Mouse (Mus musculus): ENCODE data around the gene Kif3a. TPM values are rescaled to one million over a fixed set of nuclear protein-coding genes. Genes with fewer than 3 reads are reported as not detected.

The Kif3a gene
- 10 to 100 TPM; 24.2 to 26.5 TPM for total RNA-seq (2021)
- long read RNA-seq, experiment 1, transcript Kif3a-201 (17 exons, 2,290 nt), result major isoform, 5 of 22 reads
- long read RNA-seq, experiment 1, partial matches to known transcripts, result 16 of 22 reads
- long read RNA-seq, experiment 1, other reads (novel, unspliced or antisense), result 1 of 22 reads
- long read RNA-seq, experiment 2, transcript Kif3a-201 (17 exons, 2,290 nt), result major isoform, 19 of 24 reads
- long read RNA-seq, experiment 2, partial matches to known transcripts, result 3 of 24 reads
- long read RNA-seq, experiment 2, other reads (novel, unspliced or antisense), result 2 of 24 reads

DNA sequence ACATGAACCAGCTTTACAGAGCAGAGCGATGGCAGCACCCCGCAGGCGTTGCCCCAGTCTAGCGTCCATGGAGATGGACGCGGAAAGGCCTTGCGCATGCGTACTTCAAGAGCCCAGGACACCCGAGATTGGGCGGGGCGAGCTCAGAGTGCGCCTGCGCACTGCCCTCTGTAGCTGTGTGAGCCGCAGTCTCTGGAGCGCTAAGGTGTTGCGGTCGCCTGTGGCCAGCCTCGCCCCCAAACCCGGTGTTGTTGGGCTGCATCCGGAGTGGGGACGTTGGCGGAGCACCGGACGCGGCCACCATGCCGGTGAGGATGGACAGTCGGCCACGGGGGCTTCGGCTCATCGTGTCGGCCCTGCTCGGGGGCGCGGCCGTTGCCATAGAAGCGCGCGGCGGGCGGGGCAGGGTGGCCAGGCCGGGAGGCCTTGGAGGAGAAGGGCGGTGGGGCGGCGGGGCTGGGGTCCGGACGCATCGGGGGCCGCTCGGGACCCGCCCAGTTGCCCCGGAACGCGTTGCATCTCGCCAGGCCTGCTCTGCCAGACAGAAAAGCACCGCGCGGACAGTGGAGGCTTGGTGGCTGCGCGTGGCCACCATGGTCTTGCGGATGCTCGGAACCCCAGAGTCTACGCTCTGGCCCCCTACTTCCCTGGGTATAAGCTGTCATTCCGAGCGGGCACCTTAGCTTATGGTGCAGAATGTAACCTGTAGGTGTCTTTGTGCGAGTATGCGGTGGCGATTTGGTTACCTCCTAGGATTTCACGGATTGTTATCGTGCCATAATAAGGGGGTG lies at the start of gene Kif3a:
Gene Kif3a, plus strand, starts transcription at position 156 of the 791 bp plus-strand sequence.
- DNase-seq, result peak; percentile 95

DNA sequence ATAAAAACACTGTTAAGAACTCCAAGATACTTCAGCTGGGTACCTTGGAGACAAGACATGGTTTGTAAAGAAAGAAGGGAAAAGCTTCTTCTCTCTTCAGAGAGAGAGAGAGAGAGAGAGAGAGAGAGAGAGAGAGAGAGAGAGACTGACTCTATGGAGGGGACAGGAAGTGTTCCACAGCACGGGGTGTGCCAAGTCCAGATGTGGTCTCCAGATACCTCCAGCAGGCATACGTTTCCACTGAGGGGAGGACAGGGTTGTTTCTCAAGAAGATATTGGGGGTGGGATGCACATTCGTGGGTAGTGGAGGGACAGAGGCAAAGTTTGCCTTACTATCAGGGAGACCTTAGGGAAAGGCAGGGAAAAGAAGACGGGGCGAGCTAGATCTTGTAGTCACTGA lies 48.4 kb upstream of the Kif3a start:
- no peak for DNase-seq

DNA sequence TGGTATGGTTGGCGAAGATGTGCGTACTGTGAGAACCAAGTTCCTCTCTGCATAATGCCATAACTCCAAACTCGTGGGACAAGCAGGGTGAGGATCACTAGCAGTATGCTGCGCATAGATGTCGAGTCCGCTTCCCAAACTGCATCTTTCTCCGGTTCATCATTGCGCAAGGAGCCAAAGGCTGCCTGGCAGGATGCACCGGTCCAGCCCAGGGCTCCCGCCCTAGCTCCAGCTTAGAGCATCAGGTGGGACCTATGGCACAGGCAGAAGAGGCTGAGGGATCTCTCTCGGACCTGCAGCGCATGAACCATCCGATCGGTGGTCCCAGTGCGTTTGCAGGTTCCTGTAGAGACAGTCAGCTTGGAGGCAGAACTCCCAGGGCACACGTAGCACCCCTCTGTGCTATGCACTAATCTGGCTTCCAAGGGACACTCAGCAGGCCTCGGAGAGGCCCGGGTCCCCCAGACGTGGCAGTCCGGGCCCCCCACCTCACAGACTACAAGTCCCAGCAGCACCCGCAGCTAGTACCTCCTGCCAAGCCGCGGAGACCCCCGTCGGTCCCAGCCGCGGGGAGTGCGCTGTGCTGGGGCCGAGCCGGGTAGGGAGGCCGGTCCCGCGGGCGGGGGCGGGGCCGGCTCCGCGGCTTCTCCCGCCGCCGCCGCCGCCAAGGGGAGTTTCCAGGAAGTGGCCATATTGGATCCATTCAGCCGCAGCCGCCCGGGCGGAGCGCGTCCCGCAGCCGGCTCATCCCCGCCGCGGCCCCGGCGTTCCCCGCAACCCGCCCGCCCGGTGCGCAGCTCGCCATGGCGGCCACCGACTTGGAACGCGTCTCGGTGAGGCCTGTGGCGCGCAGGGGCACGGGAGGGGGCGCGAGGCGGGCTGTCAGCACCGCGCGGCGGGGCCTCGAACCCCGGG lies 47.7 kb upstream of the Kif3a start, which contains the start of gene Sept8:
Gene Sept8, plus strand, starts transcription at position 51 of the 915 bp plus-strand sequence.
- peak; percentile 76 for DNase-seq

DNA sequence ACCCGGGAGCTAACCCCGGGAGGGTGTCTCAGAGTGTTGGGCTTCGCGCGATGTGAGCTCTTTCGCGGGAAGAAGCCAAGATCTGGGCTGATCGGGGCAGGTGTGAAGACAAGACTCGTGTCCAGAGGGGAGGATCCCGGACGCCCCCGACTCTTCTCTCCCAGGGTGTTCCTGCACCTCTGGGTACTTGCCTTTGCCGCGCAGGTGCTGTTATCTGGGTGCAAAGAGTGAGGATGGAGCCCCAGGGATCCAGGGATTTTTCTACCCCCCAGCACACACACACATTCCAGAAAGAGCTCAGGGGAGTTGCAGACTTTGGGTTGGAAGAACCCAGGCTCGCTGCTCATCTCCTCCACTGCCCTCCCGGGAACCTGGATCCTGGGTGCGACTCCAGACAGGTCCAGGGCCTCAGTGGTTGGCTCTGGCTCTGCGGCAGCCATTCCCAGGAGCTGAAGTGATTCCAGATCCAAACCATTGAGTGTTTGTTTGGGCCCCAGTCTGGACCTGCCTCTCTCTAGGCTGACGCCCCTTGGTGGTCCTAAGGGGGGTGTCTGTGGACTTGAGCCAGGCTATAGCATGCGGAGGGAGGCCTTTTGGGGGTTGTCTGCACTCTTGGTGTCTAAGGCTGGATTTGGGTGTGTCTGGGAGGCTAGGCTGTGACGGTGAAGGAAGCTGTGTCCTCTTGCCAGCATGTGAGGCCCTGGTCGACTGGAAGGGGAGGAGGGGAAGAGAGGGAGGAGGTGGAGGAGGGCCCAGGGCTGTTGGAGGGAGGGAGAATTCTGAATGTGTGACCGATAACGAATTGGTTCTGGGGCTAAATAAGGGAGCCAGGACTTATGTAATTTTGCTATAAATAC lies 46.8 kb upstream of the Kif3a start:
- DNase-seq, result peak; percentile 55

DNA sequence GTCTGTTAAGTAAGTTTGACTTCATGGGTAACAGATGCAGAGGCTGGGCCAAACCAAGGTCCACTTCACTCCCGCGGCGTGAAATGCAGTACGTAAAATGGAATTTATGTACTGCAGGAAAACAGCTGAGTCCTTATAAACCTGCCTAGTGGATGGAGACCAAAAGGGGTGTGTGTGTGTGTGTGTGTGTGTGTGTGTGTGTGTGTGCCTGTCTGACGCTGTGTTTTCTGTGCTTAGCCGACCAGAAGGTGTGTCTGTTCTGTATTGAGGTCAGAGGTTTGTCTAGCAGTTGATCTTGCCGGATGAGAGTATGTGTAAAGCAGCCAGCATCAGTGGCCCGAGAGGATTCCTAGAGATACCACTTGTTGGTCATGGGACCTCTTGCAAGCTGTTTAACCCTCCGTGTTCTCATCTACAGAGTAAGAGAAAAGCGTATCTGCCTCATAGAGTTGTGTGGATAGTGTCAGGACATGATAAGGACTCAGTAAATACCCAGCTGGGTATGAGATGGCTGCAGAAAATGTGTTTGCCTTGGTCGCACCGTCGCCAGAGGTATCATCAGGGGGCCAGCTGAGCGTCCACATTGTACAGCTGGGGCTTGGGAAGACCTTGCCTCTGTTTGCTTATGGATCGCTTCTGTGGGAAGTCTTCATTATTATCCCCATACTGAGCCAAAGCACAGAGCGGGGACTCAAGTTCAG lies 45.9 kb upstream of the Kif3a start:
- DNase-seq, result no peak

DNA sequence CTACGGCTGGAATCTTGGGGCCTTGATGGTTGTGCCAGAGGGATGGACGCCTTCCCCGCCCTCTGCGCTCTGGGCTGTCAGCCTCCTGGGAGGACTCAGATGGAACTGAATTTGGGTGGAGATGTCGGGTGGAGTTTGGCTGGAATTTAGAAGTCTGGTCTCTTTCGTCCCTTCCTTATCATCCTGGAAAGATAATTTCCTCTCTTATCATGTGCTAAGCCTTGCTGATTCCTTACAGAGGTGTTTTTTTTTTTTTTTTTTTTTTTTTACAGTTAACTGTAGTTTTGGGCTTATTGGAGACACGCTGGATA lies 45.4 kb upstream of the Kif3a start:
- DNase-seq, result no peak

DNA sequence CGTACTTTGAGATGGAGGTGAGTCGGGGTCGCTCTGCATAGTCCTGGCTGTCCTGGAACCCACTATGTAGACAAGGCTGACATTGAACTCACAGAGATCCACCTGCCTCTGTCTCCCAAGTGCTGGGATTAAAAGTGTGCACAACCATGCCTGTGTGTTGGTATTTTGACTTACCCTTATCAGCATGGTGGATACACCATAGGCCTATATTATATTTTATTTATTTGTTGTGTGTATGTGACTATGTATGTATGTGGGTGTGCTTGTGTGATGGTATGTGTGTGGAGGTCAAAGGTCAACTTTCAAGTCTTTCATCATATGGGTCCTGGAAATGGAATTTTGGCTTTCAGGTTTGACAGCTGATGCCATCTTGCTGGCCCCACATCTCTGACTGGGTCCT lies 44.8 kb upstream of the Kif3a start:
- no peak for DNase-seq

DNA sequence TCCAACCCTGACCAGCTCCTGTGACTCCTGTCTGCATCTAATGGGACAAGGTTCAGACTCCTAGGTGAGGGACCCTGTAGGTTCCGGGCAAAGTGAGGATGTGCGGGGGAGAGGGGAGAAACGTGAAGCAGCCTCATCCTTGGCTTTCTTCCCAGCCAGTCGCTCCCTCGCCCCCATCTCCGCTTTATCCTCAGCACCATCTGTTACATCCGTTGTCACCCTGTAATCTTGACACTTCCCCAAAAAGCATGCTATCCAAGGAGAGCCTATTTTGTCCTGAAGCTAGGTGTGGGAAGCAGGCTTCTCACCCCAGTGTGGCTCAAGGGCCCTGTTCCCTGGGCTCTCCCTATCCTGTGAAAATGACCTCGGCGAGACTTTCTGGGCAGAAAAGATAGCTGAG lies 44.2 kb upstream of the Kif3a start:
- DNase-seq, result no peak

DNA sequence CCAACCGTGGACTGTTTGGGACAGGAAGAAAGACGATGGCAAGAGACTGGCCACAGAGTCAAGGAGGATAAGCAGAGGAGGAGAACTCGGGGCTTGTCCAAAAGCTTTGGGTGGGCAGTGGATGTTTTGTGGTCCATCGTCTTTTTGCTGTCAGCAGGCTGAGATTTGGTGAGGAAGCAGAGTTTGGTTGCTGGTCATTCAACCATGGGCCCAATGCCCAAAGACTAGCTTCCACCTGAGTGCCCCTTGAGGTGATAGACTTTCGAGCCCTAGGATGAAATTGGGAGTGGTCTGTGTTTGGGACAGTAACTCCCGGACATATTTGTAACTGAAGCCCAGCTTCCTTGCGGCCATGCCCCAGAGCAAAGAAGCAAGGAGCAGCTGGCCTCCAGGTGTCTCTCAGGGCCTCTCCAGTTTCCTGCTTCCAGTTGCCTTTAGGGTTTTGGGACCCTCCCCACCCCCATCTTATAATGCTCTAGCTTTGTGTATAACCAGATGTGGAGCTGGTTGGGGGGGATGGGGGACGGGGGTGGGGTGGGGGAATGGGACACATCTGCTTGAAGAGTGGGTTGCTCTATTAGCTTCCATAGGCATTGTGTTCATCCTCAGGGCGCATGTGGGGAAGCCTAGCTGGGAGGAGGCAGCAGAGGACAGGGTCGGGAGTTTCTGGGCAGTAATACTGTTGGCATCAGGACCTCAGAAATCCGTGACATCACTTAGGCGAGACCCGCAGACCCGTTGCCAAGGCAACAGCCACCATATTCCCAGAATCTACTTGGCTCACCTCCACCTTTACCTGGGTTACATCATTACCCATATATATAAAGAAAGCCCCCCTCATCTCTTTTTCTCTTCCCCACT lies 43.4 kb upstream of the Kif3a start:
- DNase-seq, result no peak

DNA sequence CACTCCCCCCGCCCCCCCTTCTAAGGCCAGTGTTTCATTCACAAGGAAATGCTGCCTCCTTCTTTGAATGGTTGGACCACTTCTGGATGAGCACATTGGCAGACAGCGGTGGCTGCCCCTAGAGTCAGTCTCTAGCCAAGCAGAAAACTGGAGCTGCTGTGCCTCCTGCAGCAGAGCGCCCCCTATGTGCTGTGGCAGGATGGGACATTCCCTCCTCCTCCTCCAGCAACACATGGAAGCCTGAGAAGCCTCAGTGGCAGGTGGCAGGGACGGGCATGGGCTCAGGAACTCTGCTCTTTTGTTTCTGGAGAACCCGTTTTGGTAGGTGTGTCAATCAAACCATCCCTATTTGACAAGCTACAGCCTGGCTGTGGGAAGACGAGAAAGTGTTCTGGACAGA lies 42.3 kb upstream of the Kif3a start:
- DNase-seq, result peak; percentile 20

DNA sequence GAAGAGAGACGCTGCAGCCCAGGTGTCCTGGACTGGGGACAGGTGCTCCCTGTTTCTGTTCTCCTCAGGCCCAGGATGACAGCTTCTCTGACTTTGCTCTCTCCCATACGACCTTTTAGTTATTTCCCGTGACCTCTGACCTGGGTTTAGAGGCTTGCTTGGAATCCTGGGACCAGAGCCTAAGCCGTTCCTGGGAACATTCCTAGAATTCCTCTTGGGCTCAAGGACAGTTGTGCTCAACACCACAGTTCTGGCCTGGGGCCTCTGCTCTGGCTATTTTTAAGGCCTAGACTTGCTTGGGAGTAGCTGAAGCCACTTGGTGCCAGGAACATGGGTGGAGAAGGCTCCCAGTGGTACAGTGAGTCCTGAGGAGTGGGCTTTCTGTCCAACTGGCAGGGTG lies 41.7 kb upstream of the Kif3a start:
- DNase-seq, result peak; percentile 18

DNA sequence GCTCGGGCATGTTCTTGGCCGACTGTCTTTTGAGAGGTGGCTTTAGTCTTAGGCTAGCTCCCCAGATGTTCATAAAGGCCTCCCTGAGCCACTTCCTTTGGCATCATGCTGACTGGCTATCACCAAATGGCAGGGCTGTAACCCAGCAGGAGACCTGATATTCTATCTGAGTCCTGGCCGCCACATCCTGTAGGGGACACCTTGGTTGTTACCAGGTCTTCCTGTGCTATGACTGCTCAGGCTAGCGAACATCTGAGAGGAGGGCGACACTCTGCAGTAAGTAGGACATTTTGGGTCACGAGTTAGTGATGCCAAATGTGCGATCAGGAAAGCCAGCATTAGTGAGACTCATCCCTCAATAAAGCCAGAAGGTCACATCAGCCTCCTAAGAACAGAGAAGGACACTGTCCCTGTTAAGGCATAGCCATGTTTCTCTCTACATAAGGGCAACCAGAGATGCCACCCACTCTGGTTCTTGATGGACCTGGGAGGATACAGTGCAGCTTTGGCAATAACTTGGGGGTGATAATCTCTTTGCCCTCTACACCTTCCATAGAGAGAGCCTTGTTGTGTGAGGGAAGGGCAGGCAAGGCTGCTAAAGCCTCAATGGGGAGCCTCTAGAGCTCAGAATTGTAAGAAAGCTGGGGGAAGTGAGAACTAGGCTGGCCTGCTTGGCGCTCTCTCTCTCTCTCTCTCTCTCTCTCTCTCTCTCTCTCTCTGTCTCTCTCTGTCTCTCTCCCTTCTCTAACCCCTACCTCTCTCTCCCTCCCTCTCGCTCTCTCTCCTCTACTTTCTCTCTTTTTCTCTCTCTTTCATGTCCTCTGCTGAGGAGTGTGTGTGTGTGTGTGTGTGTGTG lies 38.6 kb upstream of the Kif3a start:
- DNase-seq, result no peak

DNA sequence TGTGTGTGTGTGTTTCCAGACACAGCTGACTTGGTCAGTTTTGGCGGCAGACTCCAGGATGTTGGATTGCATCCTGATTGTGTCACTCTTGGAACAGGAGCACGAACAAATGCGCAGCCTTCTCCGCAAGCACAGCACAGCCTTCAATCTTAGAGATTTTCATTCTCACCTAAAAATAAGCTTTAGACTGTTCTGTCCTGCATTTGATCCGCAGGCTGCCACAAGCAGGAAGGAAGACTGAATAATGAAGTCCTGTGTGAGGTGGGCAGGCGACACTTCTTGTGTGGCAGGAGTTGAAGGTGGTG lies 38.0 kb upstream of the Kif3a start:
- DNase-seq, result peak; percentile 63

DNA sequence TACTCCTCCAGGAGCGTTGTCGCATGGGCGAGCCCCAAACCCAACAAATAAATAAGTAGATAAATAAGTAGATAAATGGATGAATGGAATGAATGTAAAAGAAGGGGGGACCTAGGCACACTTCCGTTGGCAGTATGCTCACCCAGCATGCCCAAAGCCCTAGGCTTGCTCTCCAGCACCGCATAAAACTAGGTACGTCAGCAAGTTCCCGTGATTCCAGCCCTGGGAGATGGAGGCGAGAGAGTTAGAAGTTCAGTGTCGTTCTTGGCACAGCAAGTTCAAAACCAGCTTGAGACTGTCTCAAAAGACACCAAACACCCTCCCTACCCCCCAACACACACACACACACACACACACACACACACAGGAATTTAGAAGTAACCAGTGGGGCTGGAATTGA lies 37.2 kb upstream of the Kif3a start:
- no peak for DNase-seq

DNA sequence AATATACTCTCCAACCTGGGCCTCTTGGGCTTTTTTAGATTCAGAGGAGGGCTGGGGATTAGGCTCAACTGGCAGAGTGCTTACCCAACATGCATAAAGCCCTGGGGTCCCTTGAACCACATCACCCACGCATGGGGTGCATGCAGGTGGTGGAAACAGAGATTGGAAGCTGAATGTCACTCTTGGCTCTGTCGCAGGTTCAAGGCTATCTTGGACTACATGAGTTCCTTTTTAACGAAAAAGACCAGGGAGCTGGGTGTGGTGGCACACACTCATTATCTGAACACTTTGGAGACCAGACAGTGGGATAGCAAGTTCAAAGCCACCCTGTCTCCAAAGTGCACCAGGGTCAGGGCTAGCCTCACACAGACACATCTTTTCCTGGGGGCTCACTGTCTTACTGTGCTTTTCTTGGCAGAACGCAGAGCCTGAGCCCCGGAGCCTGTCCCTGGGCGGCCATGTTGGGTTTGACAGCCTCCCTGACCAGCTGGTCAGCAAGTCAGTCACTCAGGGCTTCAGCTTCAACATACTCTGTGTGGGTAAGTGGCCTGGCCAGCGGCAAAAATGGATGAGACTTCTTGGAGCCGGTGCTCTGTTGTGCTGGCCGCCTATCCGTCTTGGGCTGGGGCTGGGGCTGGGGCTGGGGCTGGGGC lies 35.5 kb upstream of the Kif3a start:
- no peak for DNase-seq

DNA sequence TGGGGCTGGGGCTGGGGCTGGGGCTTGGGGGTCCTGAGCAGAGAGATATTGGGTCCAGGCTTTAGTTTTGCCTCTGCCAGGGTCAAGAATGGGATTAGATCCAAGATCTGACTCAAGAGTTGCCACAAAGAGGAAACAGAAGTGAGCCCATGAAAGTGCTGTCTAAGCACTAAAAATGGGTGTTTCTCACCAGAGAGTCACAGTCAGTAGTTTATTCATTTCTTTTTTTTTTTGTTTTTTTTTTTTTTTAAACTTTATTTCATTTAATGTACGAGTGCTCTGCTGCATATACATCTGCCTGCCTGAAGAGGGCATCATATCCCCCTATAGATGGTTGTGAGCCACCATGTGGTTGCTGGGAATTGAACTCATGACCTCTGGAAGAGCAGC lies 35.0 kb upstream of the Kif3a start:
- DNase-seq, result no peak

DNA sequence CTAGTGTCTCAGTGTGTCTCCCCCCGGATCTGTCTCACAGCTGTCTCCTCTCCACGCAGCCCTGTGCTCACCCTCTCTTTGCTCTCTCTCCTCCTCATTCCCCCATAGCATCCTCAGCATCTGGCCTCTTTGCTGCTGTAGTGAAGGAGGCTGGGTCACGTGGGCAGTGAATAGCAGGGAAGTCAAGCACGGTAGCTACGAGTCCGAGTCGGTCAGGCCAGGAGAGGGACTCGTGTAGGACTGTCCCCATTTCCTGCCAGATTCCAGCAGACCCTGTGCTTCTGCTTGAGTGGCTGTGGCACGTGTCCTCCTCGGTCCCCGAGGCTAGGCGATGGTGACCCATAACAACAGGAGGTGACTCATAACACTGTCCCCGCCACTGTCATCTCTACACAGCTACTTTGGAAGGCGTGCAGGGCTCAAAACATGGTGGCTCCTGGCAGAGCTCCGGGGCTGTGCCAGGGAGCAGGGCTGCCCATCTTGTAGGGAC lies 28.1 kb upstream of the Kif3a start:
- no peak for DNase-seq

DNA sequence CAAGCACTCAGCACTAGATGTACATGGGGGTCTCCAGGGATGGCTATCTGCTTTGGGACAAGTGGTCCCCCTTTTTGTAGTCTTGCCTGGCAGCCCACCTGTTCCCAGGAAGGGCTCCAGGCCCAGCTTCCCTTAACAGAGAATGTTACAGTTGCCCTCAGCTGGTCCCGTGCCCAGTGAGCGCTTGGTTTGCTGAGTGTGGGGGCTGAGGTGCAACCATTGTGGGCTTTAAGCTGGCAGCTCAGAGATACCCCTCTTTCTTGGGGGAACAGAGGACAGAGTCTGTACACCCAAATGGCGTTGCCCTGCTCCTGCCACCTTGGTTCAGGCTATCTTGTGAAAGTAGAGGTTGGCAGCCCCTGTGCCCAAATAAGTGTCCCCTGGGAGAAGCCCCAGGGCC lies 26.8 kb upstream of the Kif3a start:
- no peak for DNase-seq

DNA sequence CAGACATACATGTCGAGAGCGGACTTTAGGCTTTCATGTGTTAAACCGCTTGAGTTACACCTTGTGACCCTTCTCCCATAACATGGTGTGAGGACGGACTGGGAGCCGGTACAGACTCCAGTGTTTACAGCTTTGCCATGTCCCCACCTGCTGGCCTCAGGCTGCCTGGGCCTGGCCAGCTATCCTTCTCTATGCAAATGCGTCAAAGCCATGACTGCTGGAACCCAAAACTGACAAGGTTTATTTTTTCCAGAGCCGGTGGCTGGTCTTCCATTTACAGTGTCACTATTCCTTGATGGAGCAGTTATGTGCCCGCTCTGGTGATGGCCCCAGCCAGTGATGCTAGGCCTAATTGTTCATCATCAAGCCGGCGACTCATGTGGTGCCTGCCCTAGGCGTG lies 26.0 kb upstream of the Kif3a start:
- DNase-seq, result no peak
